Mouse (Mus musculus): ENCODE data around the gene Uso1.

DNA sequence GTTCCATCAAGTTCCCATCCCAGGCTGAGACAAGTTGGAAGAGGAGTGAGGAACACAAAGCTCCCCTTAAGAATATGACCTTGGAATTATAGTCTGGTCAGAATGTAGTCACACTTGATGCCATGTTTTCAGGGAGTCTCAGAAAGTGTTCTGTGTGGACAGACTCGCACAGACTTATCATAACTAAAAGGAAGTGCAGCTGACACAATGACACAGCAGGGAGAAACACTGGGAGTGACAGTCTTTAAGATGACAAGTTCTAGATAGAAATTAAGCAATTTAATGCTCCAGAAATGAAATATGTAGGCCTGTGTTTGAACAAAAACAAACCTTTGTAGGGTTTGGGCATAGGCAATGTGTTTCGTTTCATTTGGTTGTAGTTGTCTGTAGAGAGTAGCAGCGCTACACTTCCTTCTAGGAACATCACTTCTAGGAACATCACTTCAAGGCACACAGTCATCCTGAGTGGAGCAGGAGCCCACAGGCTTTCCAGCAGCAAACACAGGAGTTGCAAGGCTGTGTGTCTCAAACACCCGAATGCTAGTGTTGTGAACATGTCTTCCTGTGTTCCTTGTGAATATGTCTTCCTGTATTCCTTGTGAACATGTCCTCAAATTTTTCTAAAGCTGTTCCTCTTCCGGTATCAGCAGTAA is 11.7 kb downstream of the Uso1 start:
- TF ChIP-seq GATA1 (IDR thresholded peaks at IDR 0.05; ENCODE audit: low read length), result no peak
- no peak for TF ChIP-seq TAL1 (IDR thresholded peaks at IDR 0.05; ENCODE audit: low read length)

All from erythroblast, embryonic 14.5 days (primary cell).